Mouse (Mus musculus) hindlimb bud, embryonic 11.5 days (tissue): ENCODE results near the gene Ubn1.
A peak's percentile ranks its signal among the peaks of the same experiment; 100 is the strongest.

Source experiments
- DNase-seq: peaks from one replicate; pipeline ENCODE4 v3.0.0-alpha.2; 2012; ENCODE audit warnings: low read depth, low spot score; ENCODE audit errors: extremely low spot score

Ubn1 gene

GRCm38 (mm10) chr16:5049774-5050234 is at the start of gene Ubn1, which contains the start of gene Glyr1:
Ubn1 (plus strand) TSS chr16:5050057.
Glyr1 (minus strand) TSS chr16:5049863.
- DNase-seq = peak; percentile 97

GRCm38 (mm10) chr16:5000611-5001010 is 49.2 kb upstream of the Ubn1 start:
- no peak for DNase-seq

GRCm38 (mm10) chr16:5007067-5007466 is 42.8 kb upstream of the Ubn1 start, which contains the start of gene Smim22:
Smim22 (plus strand) TSS chr16:5007288.
- no peak for DNase-seq

- DNase-seq = no peak
These were observed 42.4 kb upstream of the Ubn1 start for GRCm38 (mm10) chr16:5007492-5007891.

GRCm38 (mm10) chr16:5008076-5008475 is 41.8 kb upstream of the Ubn1 start:
- DNase-seq = no peak

- DNase-seq = no peak
These were observed 39.4 kb upstream of the Ubn1 start for GRCm38 (mm10) chr16:5010371-5010935.

GRCm38 (mm10) chr16:5011285-5011684 is 38.6 kb upstream of the Ubn1 start:
- DNase-seq = no peak

GRCm38 (mm10) chr16:5012036-5013005 is 37.5 kb upstream of the Ubn1 start:
- no peak for DNase-seq

GRCm38 (mm10) chr16:5013054-5013838 is 36.6 kb upstream of the Ubn1 start, which contains the start of gene Rogdi:
Rogdi (minus strand) TSS chr16:5013553.
- DNase-seq = peak; percentile 95

GRCm38 (mm10) chr16:5014578-5014977 is 35.3 kb upstream of the Ubn1 start:
- no peak for DNase-seq

GRCm38 (mm10) chr16:5024021-5024420 is 25.8 kb upstream of the Ubn1 start:
- DNase-seq = no peak

GRCm38 (mm10) chr16:5029847-5030246 is 20.0 kb upstream of the Ubn1 start:
- DNase-seq = no peak

GRCm38 (mm10) chr16:5035591-5035990 is 14.3 kb upstream of the Ubn1 start:
- DNase-seq = no peak

- DNase-seq = no peak
These were observed 13.1 kb upstream of the Ubn1 start for GRCm38 (mm10) chr16:5036649-5037234.

GRCm38 (mm10) chr16:5045322-5045721 is 4.5 kb upstream of the Ubn1 start:
- no peak for DNase-seq

- no peak for DNase-seq
These were observed 579 bp upstream of the Ubn1 start for GRCm38 (mm10) chr16:5049182-5049773.

- DNase-seq = no peak
These were observed 624 bp downstream of the Ubn1 start for GRCm38 (mm10) chr16:5050251-5051110.

- no peak for DNase-seq
These were observed 8.3 kb downstream of the Ubn1 start for GRCm38 (mm10) chr16:5058114-5058513.

GRCm38 (mm10) chr16:5063472-5063871 is 13.6 kb downstream of the Ubn1 start:
- DNase-seq = no peak
